ENCODE assay signal across 10 mouse cellular contexts in genomic region chr11:113863408-113863807, GRCm38 (mm10).
A peak's percentile ranks its signal among the peaks of the same experiment; 100 is the strongest.
DNase-seq lines count a peak whose midpoint lies in the region; ATAC-seq lines count a peak whose summit lies in the region.
"Had no signal": no experiment of that assay in that cellular context is flagged by ENCODE, and none has a peak within 500 bp of the region (broad histone marks: within the 10 kb centered on the region; RNA-seq: fewer than 3 reads in every experiment).

No protein-coding gene starts in this region.

- peak; percentile 11 for DNase-seq in kidney, adult 18-20 months
- peak; percentile 13 for DNase-seq in CD4-positive helper T cell, adult 2 months (ENCODE audit: low read depth, low spot score)
- DNase-seq in R1 (ENCODE audit: low read depth, low spot score): peak; percentile 70
- DNase-seq in kidney, postnatal 14 days: peak; percentile 23
- peak; percentile 42 for DNase-seq in thymus, postnatal 0 days (ENCODE audit: low spot score)
- DNase-seq in urinary bladder, postnatal 10 days (ENCODE audit: low spot score): no peak

- ATAC-seq in kidney, embryonic 14.5 days (ENCODE audit: low FRiP score, low TSS enrichment): no peak
- ATAC-seq in heart, embryonic 12.5 days (ENCODE audit: insufficient number of reproducible peaks, low FRiP score): no peak

- 0 out of 2 replicates have a peak, but pooled peaks cover 3% of the 10 kb centered on the region for H3K4me1 ChIP-seq in kidney, embryonic 14.5 days (ENCODE audit: control insufficient read depth, insufficient read depth, low read length)
- H3K4me1 ChIP-seq in heart, embryonic 12.5 days (replicated peaks): no peaks in the 10 kb centered on the region
- H3K4me1 ChIP-seq: embryonic facial prominence, embryonic 15.5 days had no signal

- no peaks in the 10 kb centered on the region for H3K9me3 ChIP-seq in kidney, embryonic 14.5 days (ENCODE audit: control insufficient read depth, low read length)
- no peaks in the 10 kb centered on the region for H3K9me3 ChIP-seq in heart, embryonic 12.5 days (replicated peaks)
- H3K9me3 ChIP-seq: embryonic facial prominence, embryonic 15.5 days; limb, embryonic 13.5 days had no signal

- H3K4me3 ChIP-seq in kidney, embryonic 14.5 days (ENCODE audit: low read length): no peak overlapping the region
- no peak overlapping the region for H3K4me3 ChIP-seq in heart, embryonic 12.5 days
- H3K4me3 ChIP-seq: embryonic facial prominence, embryonic 15.5 days; limb, embryonic 13.5 days had no signal

- H3K9ac ChIP-seq in kidney, embryonic 14.5 days (ENCODE audit: low read depth, low read length): no peak overlapping the region
- H3K9ac ChIP-seq in heart, embryonic 12.5 days: no peak overlapping the region
- H3K9ac ChIP-seq: embryonic facial prominence, embryonic 15.5 days; limb, embryonic 13.5 days had no signal

- H3K27me3 ChIP-seq in kidney, embryonic 14.5 days (ENCODE audit: control insufficient read depth, insufficient read depth, low read length): no peaks in the 10 kb centered on the region
- no peaks in the 10 kb centered on the region for H3K27me3 ChIP-seq in heart, embryonic 12.5 days (replicated peaks)
- H3K27me3 ChIP-seq: embryonic facial prominence, embryonic 15.5 days; limb, embryonic 13.5 days had no signal

- no peak overlapping the region for H3K4me2 ChIP-seq in kidney, embryonic 14.5 days (replicated peaks; ENCODE audit: low read depth, low read length)
- no peak overlapping the region for H3K4me2 ChIP-seq in heart, embryonic 12.5 days
- H3K4me2 ChIP-seq: embryonic facial prominence, embryonic 15.5 days; limb, embryonic 13.5 days had no signal

- 72% methylated on average over 5 of the region's 5 CpGs for WGBS in kidney, embryonic 14.5 days
- WGBS in heart, embryonic 12.5 days: 73% methylated on average over 5 of the region's 5 CpGs

- no peak overlapping the region for H3K27ac ChIP-seq in kidney, embryonic 14.5 days (ENCODE audit: low read depth, low read length)
- no peak overlapping the region for H3K27ac ChIP-seq in heart, embryonic 12.5 days (ENCODE audit: poor library complexity, severe bottlenecking)
- H3K27ac ChIP-seq: embryonic facial prominence, embryonic 15.5 days; limb, embryonic 13.5 days had no signal

- no peaks in the 10 kb centered on the region for H3K36me3 ChIP-seq in kidney, embryonic 14.5 days (ENCODE audit: control insufficient read depth, insufficient read depth, low read length)
- H3K36me3 ChIP-seq in heart, embryonic 12.5 days: no peaks in the 10 kb centered on the region
- H3K36me3 ChIP-seq: embryonic facial prominence, embryonic 15.5 days had no signal
